Mouse (Mus musculus) MEL (cell line): ENCODE results near the gene Ets1. TPM values are rescaled to one million over a fixed set of nuclear protein-coding genes. Genes with fewer than 3 reads are reported as not detected.

Experiments used
- DNase-seq: peaks from one replicate; pipeline ENCODE4 v3.0.0; 2011; ENCODE audit warnings: low read depth, low spot score
- H3K27ac ChIP-seq: 2 replicates; pipeline ENCODE4 v1.5.1; 2012; ENCODE audit warnings: low read depth, mild to moderate bottlenecking, control low read depth, low read length, moderate library complexity; ENCODE audit not compliant: control insufficient read depth
- H3K27me3 ChIP-seq, 2 experiments: fragments of 150-350 bp in 1 of 2; sonication (generic) in 1 of 2; 2 replicates each; pipeline ENCODE4 v1.6.1; 2012; ENCODE audit warnings: low read length in 2 of 2, mild to moderate bottlenecking in 2 of 2, improper control_type of control experiment in 1 of 2, moderate library complexity in 1 of 2; ENCODE audit not compliant: insufficient read depth in 2 of 2, control insufficient read depth in 1 of 2
- H3K36me3 ChIP-seq, 2 experiments: 2 replicates each; pipeline ENCODE4 v1.6.1; 2012 to 2014; ENCODE audit warnings: low read length in 2 of 2, improper control_type of control experiment in 1 of 2, inconsistent platforms in 1 of 2, mild to moderate bottlenecking in 1 of 2; ENCODE audit not compliant: insufficient read depth in 2 of 2, control insufficient read depth in 1 of 2
- H3K4me1 ChIP-seq, 2 experiments: fragments of 150-350 bp in 1 of 2; sonication (generic) in 1 of 2; 2 replicates each; pipeline ENCODE4 v1.6.1; 2012; ENCODE audit warnings: low read length in 2 of 2, improper control_type of control experiment in 1 of 2, mild to moderate bottlenecking in 1 of 2; ENCODE audit not compliant: insufficient read depth in 2 of 2, control insufficient read depth in 1 of 2
- H3K4me3 ChIP-seq, 2 experiments: fragments of 150-350 bp in 1 of 2; sonication (generic) in 1 of 2; 2 replicates each; pipeline ENCODE4 v1.5.1; 2012; ENCODE audit warnings: low read depth in 2 of 2, low read length in 2 of 2, mild to moderate bottlenecking in 2 of 2, moderate library complexity in 2 of 2, control low read depth in 1 of 2, improper control_type of control experiment in 1 of 2; ENCODE audit not compliant: control insufficient read depth in 1 of 2, insufficient read depth in 1 of 2
- H3K79me2 ChIP-seq: 2 replicates; pipeline ENCODE4 v1.6.1; 2012; ENCODE audit warnings: mild to moderate bottlenecking, low read length, moderate library complexity; ENCODE audit not compliant: control insufficient read depth, poor library complexity, insufficient read depth
- H3K9ac ChIP-seq: 2 replicates; pipeline ENCODE4 v1.6.1; 2012; ENCODE audit warnings: low read depth, mild to moderate bottlenecking, control low read depth, low read length, moderate library complexity; ENCODE audit not compliant: control insufficient read depth, poor library complexity, severe bottlenecking
- H3K9me3 ChIP-seq: fragments of 150-350 bp; sonication (generic); replicated peaks from 2 replicates; pipeline ENCODE4 v1.6.1; 2012; ENCODE audit warnings: mild to moderate bottlenecking, low read length, improper control_type of control experiment, moderate library complexity; ENCODE audit not compliant: insufficient read depth
- EP300 ChIP-seq, 2 experiments: IDR thresholded peaks; 2 replicates each; pipeline ENCODE4 v1.6.1; 2011; ENCODE audit warnings: improper control_type of control experiment in 2 of 2, low read length in 2 of 2, low read depth in 1 of 2, mild to moderate bottlenecking in 1 of 2
- ETS1 ChIP-seq: IDR thresholded peaks from 2 replicates; pipeline ENCODE4 v1.6.1; 2012; ENCODE audit warnings: low read depth, mild to moderate bottlenecking, inconsistent platforms, low read length, improper control_type of control experiment, moderate library complexity
- GABPA ChIP-seq: IDR thresholded peaks from 2 replicates; pipeline ENCODE4 v1.6.1; 2012; ENCODE audit warnings: low read depth, mild to moderate bottlenecking, inconsistent platforms, low read length, improper control_type of control experiment, moderate library complexity
- GATA1 ChIP-seq: IDR thresholded peaks from 2 replicates; pipeline ENCODE4 v1.6.1; 2011; ENCODE audit warnings: low read depth, low read length, improper control_type of control experiment
- HCFC1 ChIP-seq: IDR thresholded peaks from 2 replicates; pipeline ENCODE4 v1.6.1; 2012; ENCODE audit warnings: low read depth, mild to moderate bottlenecking, inconsistent platforms, low read length, improper control_type of control experiment, moderate library complexity
- MAX ChIP-seq: IDR thresholded peaks from 2 replicates; pipeline ENCODE4 v1.6.1; 2011; ENCODE audit warnings: low read length, improper control_type of control experiment
- MAZ ChIP-seq: IDR thresholded peaks from 2 replicates; pipeline ENCODE4 v1.6.1; 2012; ENCODE audit warnings: low read depth, mild to moderate bottlenecking, inconsistent platforms, low read length, improper control_type of control experiment
- MEF2A ChIP-seq: IDR thresholded peaks from 2 replicates; pipeline ENCODE4 v1.6.1; 2014; ENCODE audit warnings: low read depth, mild to moderate bottlenecking, inconsistent platforms, low read length, improper control_type of control experiment; ENCODE audit not compliant: poor library complexity, insufficient replicate concordance, severe bottlenecking; ENCODE audit errors: extremely low read depth
- MYC ChIP-seq: IDR thresholded peaks from 2 replicates; pipeline ENCODE4 v1.6.1; 2011; ENCODE audit warnings: low read depth, mild to moderate bottlenecking, low read length, improper control_type of control experiment, moderate library complexity
- NELFE ChIP-seq: IDR thresholded peaks from 2 replicates; pipeline ENCODE4 v1.6.1; 2011; ENCODE audit warnings: low read depth, low read length, improper control_type of control experiment
- NRF1 ChIP-seq: IDR thresholded peaks from 2 replicates; pipeline ENCODE4 v1.6.1; 2014; ENCODE audit warnings: low read depth, mild to moderate bottlenecking, inconsistent platforms, low read length, improper control_type of control experiment, moderate library complexity; ENCODE audit not compliant: poor library complexity, insufficient read depth, severe bottlenecking
- POLR2A ChIP-seq, 2 experiments: IDR thresholded peaks; 2 replicates each; pipeline ENCODE4 v1.6.1; 2011 to 2012; ENCODE audit warnings: low read length in 2 of 2, mild to moderate bottlenecking in 2 of 2, control low read depth in 1 of 2, improper control_type of control experiment in 1 of 2, low read depth in 1 of 2, moderate library complexity in 1 of 2; ENCODE audit not compliant: control insufficient read depth in 1 of 2, insufficient read depth in 1 of 2, poor library complexity in 1 of 2
- SMC3 ChIP-seq: IDR thresholded peaks from 2 replicates; pipeline ENCODE4 v1.6.1; 2011; ENCODE audit warnings: low read depth, low read length, improper control_type of control experiment
- TBP ChIP-seq: IDR thresholded peaks from 2 replicates; pipeline ENCODE4 v1.8.0; 2011; ENCODE audit warnings: low read depth, low read length, improper control_type of control experiment
- TCF12 ChIP-seq: IDR thresholded peaks from 2 replicates; pipeline ENCODE4 v1.6.1; 2014; ENCODE audit warnings: low read depth, mild to moderate bottlenecking, inconsistent platforms, low read length, improper control_type of control experiment, moderate library complexity
- UBTF ChIP-seq: IDR thresholded peaks from 2 replicates; pipeline ENCODE4 v1.6.1; 2012; ENCODE audit warnings: low read depth, mild to moderate bottlenecking, inconsistent platforms, low read length, improper control_type of control experiment, moderate library complexity, borderline replicate concordance; ENCODE audit not compliant: insufficient read depth
- USF1 ChIP-seq: IDR thresholded peaks from 2 replicates; pipeline ENCODE4 v1.6.1; 2014; ENCODE audit warnings: low read depth, mild to moderate bottlenecking, inconsistent platforms, low read length, improper control_type of control experiment, moderate library complexity
- ZC3H11A ChIP-seq: IDR thresholded peaks from 2 replicates; pipeline ENCODE4 v1.6.1; 2012; ENCODE audit warnings: low read depth, mild to moderate bottlenecking, inconsistent platforms, low read length, improper control_type of control experiment
- ZNF384 ChIP-seq: IDR thresholded peaks from 2 replicates; pipeline ENCODE4 v1.6.1; 2012; ENCODE audit warnings: low read depth, mild to moderate bottlenecking, inconsistent platforms, low read length, improper control_type of control experiment
- polyA plus RNA-seq, 2 experiments: library from polyadenylated mRNA; stranded (reverse) in 1 of 2; unstranded in 1 of 2; fragments of >175 nt in 1 of 2; fragments of >200 nt in 1 of 2; gene quantifications; 2 replicates each; pipeline versions ENCODE4 v1.2.1 to v1.2.4; 2012; ENCODE audit warnings: low replicate concordance in 2 of 2, low read depth in 1 of 2; ENCODE audit not compliant: insufficient read length in 2 of 2, insufficient read depth in 1 of 2, missing spikeins in 1 of 2
- total RNA-seq: library from RNA; depleted of rRNA; stranded (reverse); fragments of 300-350 nt; gene quantifications from 2 replicates; pipeline ENCODE4 v1.2.3, GENCODE M21; 2012

Ets1 gene
- total and polyA plus RNA-seq, 3 experiments = 0.10 to 0.19 TPM; not detected in 1

DNA sequence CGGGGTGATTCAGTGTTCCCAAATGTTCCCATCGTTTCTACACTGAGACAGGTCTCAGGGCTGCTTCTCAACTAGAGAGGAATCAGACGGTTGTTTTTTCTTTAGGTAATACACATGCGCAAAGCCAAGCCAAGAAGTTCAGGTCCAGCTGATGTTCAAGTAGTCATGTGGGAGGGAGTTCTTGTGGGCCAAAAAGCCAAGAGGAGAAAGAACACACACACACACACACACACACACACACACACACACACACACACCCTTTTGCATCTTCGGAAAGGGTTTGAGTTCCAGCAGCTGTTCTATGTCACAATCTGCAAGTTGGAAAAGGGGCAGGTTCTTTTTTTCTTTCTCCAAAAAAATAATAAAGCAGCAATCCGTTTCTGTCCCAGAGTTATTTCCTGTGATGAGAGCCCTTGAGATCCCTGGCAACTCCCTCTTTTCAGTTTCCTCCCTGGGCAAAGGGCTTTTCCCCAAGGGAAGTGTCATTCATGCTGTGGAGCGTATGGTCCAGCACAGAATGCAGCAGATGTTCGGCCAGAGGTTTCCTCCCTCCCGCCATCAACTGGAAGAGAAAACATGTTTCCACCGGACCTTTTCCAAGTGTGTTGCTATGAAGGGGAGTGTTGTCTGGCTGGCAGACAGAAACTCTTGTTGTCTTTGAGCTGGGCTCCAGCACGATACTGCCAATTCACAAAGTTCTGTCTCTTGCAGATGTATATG lies 10.7 kb downstream of the Ets1 start:
- peaks cover 2 to 4% of the 10 kb centered on the region in 2 experiments for H3K27me3 ChIP-seq
- no peak overlapping the region for H3K27ac ChIP-seq
- TF ChIP-seq ETS1 (no peak), NRF1 (no peak), GATA1 (no peak), TBP (no peak), MYC (no peak), MAX (no peak), HCFC1 (no peak), SMC3 (no peak), MAZ (no peak)

GRCm38 (mm10) chr9:32647506-32648250 lies 11.7 kb downstream of the Ets1 start:
- H3K27me3 ChIP-seq = peaks cover 2 to 4% of the 10 kb centered on the region in 2 experiments
- H3K4me1 ChIP-seq = no peaks in the 10 kb centered on the region
- no peaks in the 10 kb centered on the region for H3K36me3 ChIP-seq
- DNase-seq = no peak
- no peak for TF ChIP-seq NRF1
- TF ChIP-seq GABPA = no peak
- no peak for TF ChIP-seq POLR2A (IDR thresholded peaks at IDR 0.05; ENCODE audit: control insufficient read depth in 1 of 2, insufficient read depth in 1 of 2, low read depth in 1 of 2, low read length in 2 of 2, poor library complexity in 1 of 2)
- no peak for TF ChIP-seq NELFE
- no peak for TF ChIP-seq TCF12
- TF ChIP-seq MEF2A = no peak
- no peak for TF ChIP-seq ZNF384
- TF ChIP-seq UBTF = no peak
- TF ChIP-seq ZC3H11A = no peak
- no peak for TF ChIP-seq USF1
- TF ChIP-seq EP300 (IDR thresholded peaks at IDR 0.05; ENCODE audit: low read depth in 1 of 2, low read length in 2 of 2) = no peak
- no peaks in the 10 kb centered on the region for H3K9me3 ChIP-seq
- H3K79me2 ChIP-seq = no peaks in the 10 kb centered on the region
- H3K9ac ChIP-seq = no peak overlapping the region
- no peak overlapping the region for H3K27ac ChIP-seq
- H3K4me3 ChIP-seq = no peak overlapping the region

More for the DNA sequence above, 10.7 kb downstream of the Ets1 start:
- no peak overlapping the region for H3K4me3 ChIP-seq
- no peaks in the 10 kb centered on the region for H3K4me1 ChIP-seq
- no peak overlapping the region for H3K9ac ChIP-seq
- H3K36me3 ChIP-seq = no peaks in the 10 kb centered on the region
- no peak for DNase-seq
- H3K9me3 ChIP-seq = no peaks in the 10 kb centered on the region
- no peaks in the 10 kb centered on the region for H3K79me2 ChIP-seq
